Mouse (Mus musculus) naive thymus-derived CD4-positive, alpha-beta T cell, adult 5 months (primary cell): ENCODE results near the gene Cops2. TPM values are rescaled to one million over a fixed set of nuclear protein-coding genes. Genes with fewer than 3 reads are reported as not detected.

Experiments
- polyA plus RNA-seq: library from polyadenylated mRNA; unstranded; fragments of 100-300 nt; shearing (Covaris generic); gene quantifications from one replicate; pipeline ENCODE4 v1.2.1, GENCODE M21; 2017

Gene Cops2
- polyA plus RNA-seq: 39.0 TPM

GRCm38 (mm10) chr2:125858521-125859280, at the start of gene Cops2, which contains the start of gene Galk2:
Cops2 (minus strand) TSS chr2:125859139.
Galk2 (plus strand) TSS chr2:125859109.

GRCm38 (mm10) chr2:125782719-125783109, 76.2 kb downstream of the Cops2 start, which contains the start of gene Secisbp2l:
Secisbp2l (minus strand) TSS chr2:125782870.

Other genes starting within 250 kb of the Cops2 start
- gene Cep152, start 234.0 kb downstream of the Cops2 start, polyA plus RNA-seq: 13.1 TPM
- gene Eid1, start 186.0 kb downstream of the Cops2 start, polyA plus RNA-seq: 27.6 TPM
- gene Shc4, start 135.0 kb downstream of the Cops2 start, polyA plus RNA-seq: 0.15 TPM
- gene Secisbp2l, start 76.3 kb downstream of the Cops2 start, polyA plus RNA-seq: 33.9 TPM
- gene Galk2, start within 50 bp of the Cops2 start, polyA plus RNA-seq: 18.8 TPM
- not detected for gene Fgf7, start 175.5 kb upstream of the Cops2 start, polyA plus RNA-seq